Mouse (Mus musculus) stomach, embryonic 14.5 days (tissue): ENCODE measurements around the gene Wbp2nl. TPM values are rescaled to one million over a fixed set of nuclear protein-coding genes. Genes with fewer than 3 reads are reported as not detected.
A peak's percentile ranks its signal among the peaks of the same experiment; 100 is the strongest.

Source experiments
- ATAC-seq: fragments of 200-750 bp; cut with Nextera tagmentation; 2 replicates; pipeline ENCODE4 v1.8.0; 2017; ENCODE audit warnings: low read depth, moderate TSS enrichment; ENCODE audit not compliant: insufficient number of reproducible peaks, insufficient read depth, low FRiP score
- H3K27ac ChIP-seq: fragments of 300-500 bp; sonication (generic); 2 replicates; pipeline ENCODE4 v1.5.1; 2014; ENCODE audit warnings: mild to moderate bottlenecking, low read length, moderate library complexity, mixed read lengths
- H3K27me3 ChIP-seq: fragments of 300-500 bp; sonication (generic); 2 replicates; pipeline ENCODE4 v1.6.1; 2014; ENCODE audit warnings: low read length, control low read depth, mixed read lengths; ENCODE audit not compliant: control insufficient read depth, insufficient read depth
- H3K36me3 ChIP-seq: fragments of 300-500 bp; sonication (generic); 2 replicates; pipeline ENCODE4 v1.6.1; 2014; ENCODE audit warnings: mild to moderate bottlenecking, control low read depth, low read length, moderate library complexity, mixed read lengths; ENCODE audit not compliant: control insufficient read depth, insufficient read depth
- H3K4me1 ChIP-seq: fragments of 300-500 bp; sonication (generic); 2 replicates; pipeline ENCODE4 v1.6.1; 2014; ENCODE audit warnings: low read length, control low read depth, mixed read lengths; ENCODE audit not compliant: control insufficient read depth, insufficient read depth
- H3K4me2 ChIP-seq: fragments of 300-500 bp; sonication (generic); replicated peaks from 2 replicates; pipeline ENCODE4 v1.6.1; 2014; ENCODE audit warnings: low read depth, low read length, control low read depth
- H3K4me3 ChIP-seq: fragments of 300-500 bp; sonication (generic); 2 replicates; pipeline ENCODE4 v1.5.1; 2014; ENCODE audit warnings: low read depth, low read length, control low read depth
- H3K9ac ChIP-seq: fragments of 300-500 bp; sonication (generic); replicated peaks from 2 replicates; pipeline ENCODE4 v1.6.1; 2014; ENCODE audit warnings: low read depth, mild to moderate bottlenecking, control low read depth, low read length, moderate library complexity, mixed read lengths
- H3K9me3 ChIP-seq: fragments of 300-500 bp; sonication (generic); 2 replicates; pipeline ENCODE4 v1.6.1; 2016; ENCODE audit warnings: low read depth, low read length, control low read depth; ENCODE audit not compliant: control insufficient read depth
- WGBS: fragments of 180-500 bp; shearing (Covaris S2); extraction: QIAGEN DNeasy Blood & Tissue Kit; methylation state at CpG from one replicate; pipeline ENCODE4 v1.1.7; 2014; 5-methylcytosine and 5-hydroxymethylcytosine counted together
- polyA plus RNA-seq: library from polyadenylated mRNA; unstranded; fragments of >200 nt; fragmentation: Nextera tagmentation; extraction: Ambion mirVana; gene quantifications from 2 replicates; pipeline ENCODE4 v1.2.1, GENCODE M21; 2014

The Wbp2nl gene
- polyA plus RNA-seq, 1 experiment from 2014 or later = 0.29 TPM

DNA sequence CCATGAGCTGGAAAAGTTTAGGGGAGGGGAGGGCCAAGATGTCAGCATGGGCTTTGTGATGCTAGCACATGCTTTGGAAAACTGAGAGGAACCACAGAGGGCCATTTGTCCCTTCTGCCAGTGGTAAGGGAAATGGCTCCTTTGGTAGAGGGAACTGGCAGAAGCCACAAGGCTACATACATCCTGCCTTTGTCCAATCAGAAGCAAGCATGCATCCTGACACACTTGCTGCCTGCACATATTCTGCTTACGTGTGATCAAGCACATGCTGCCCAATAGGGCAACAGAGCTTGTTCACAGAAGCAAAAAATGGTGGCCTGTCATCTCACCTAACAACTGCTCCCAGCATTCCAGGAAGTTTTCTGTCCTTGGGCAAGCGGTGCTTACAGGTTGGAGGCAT, 26.6 kb downstream of the Wbp2nl start:
- Histone ChIP-seq H3K36me3 (peaks cover 16% of the 10 kb centered on the region), H3K9me3 (no peaks in the 10 kb centered on the region), H3K4me3 (no peak overlapping the region), H3K9ac (no peak overlapping the region), H3K4me2 (no peak overlapping the region), H3K4me1 (no peaks in the 10 kb centered on the region), H3K27ac (no peak overlapping the region), H3K27me3 (no peaks in the 10 kb centered on the region)
- WGBS = 65% methylated on average over 2 of the region's 2 CpGs
- ATAC-seq = no peak

- Histone ChIP-seq H3K4me3 (no peak overlapping the region), H3K36me3 (peaks cover 28% of the 10 kb centered on the region), H3K27me3 (no peaks in the 10 kb centered on the region), H3K27ac (no peak overlapping the region), H3K9me3 (no peaks in the 10 kb centered on the region), H3K9ac (no peak overlapping the region), H3K4me2 (no peak overlapping the region), H3K4me1 (peaks cover 12% of the 10 kb centered on the region)
- WGBS = 96% methylated on average over 4 of the region's 4 CpGs
- no peak for ATAC-seq
These were observed 36.4 kb downstream of the Wbp2nl start for GRCm38 (mm10) chr15:82335194-82335593.

DNA sequence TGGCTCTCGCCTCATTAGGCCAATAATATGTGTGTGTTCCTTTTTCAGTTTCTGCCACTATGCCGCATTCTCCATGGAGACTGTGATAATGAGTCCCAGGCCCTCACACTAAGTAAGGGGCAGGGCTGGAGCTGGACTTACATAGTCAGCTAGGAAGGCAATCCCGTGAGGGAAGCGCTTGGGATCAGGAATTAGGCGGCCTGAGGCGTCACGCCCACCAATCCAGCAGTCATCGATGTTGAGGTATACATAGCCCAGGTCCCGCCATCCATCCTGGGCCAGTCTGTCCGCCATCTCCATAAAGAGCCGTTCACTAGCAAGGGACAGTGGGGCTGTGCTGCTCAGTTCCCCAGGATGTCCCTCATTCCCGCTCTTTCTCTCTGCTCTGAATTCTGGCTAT, 37.9 kb downstream of the Wbp2nl start:
- WGBS = 87% methylated on average over 12 of the region's 12 CpGs
- no peak overlapping the region for H3K4me2 ChIP-seq
- no peak overlapping the region for H3K27ac ChIP-seq
- peaks cover 24% of the 10 kb centered on the region for H3K4me1 ChIP-seq
- no peak overlapping the region for H3K4me3 ChIP-seq
- H3K9me3 ChIP-seq = no peaks in the 10 kb centered on the region
- H3K9ac ChIP-seq = no peak overlapping the region
- no peak for ATAC-seq
- H3K27me3 ChIP-seq = no peaks in the 10 kb centered on the region
- H3K36me3 ChIP-seq = peaks cover 20% of the 10 kb centered on the region

GRCm38 (mm10) chr15:82337875-82338274, 39.1 kb downstream of the Wbp2nl start:
- Histone ChIP-seq H3K27me3 (no peaks in the 10 kb centered on the region), H3K4me2 (peak overlapping the region; percentile 83), H3K9ac (peak overlapping the region; percentile 49), H3K27ac (no peak overlapping the region; the same call in 1 of the 2 replicates), H3K9me3 (no peaks in the 10 kb centered on the region), H3K4me3 (peak overlapping the region; percentile 49), H3K4me1 (peaks cover 30% of the 10 kb centered on the region), H3K36me3 (peaks cover 16% of the 10 kb centered on the region)
- 19% methylated on average over 4 of the region's 4 CpGs for WGBS
- ATAC-seq = no peak

GRCm38 (mm10) chr15:82338593-82339112, 39.9 kb downstream of the Wbp2nl start, which contains the start of the genes Naga, Pheta2 and Smdt1:
Naga (minus strand) TSS chr15:82338925.
Pheta2 (plus strand) TSS chr15:82338942.
Smdt1 (plus strand) TSS chr15:82338959.
- Histone ChIP-seq H3K36me3 (peaks cover 16% of the 10 kb centered on the region), H3K4me3 (peak within 1 kb of the TSS; percentile 49), H3K27me3 (no peaks in the 10 kb centered on the region), H3K9ac (peak within 1 kb of the TSS; percentile 49), H3K4me1 (peaks cover 30% of the 10 kb centered on the region), H3K27ac (peak within 1 kb of the TSS; percentile 21; the same call in 1 of the 2 replicates), H3K9me3 (no peaks in the 10 kb centered on the region), H3K4me2 (peak within 1 kb of the TSS; percentile 83)
- under 1% methylated on average over 41 of the region's 41 CpGs for WGBS
- peak; percentile 87 for ATAC-seq

DNA sequence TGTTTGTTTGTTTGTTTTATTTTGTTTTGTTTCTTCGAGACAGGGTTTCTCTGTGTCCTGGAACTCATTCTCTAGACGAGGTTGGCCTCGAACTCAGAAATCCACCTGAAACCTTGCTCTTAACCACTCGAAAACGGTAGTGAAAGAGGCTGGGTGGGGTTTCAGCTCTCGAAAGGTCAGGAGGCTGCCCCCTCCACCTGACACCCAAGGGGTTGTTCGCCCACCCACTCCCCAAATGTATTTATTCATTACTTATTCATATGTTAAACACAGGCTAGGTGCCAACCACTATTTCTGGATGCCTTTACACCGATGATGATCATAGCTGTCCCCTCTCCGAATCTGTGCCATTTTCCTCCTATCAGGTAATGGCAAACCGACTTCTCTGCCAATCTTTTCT, 40.4 kb downstream of the Wbp2nl start:
- H3K9ac ChIP-seq = 0 out of 2 replicates have a peak overlapping the region, but pooled peaks have one; percentile 49
- no peaks in the 10 kb centered on the region for H3K9me3 ChIP-seq
- H3K36me3 ChIP-seq = peaks cover 14% of the 10 kb centered on the region
- H3K4me3 ChIP-seq = peak overlapping the region; percentile 49
- H3K4me1 ChIP-seq = peaks cover 30% of the 10 kb centered on the region
- no peak for ATAC-seq
- peak overlapping the region; percentile 83 for H3K4me2 ChIP-seq
- no peaks in the 10 kb centered on the region for H3K27me3 ChIP-seq
- no peak overlapping the region for H3K27ac ChIP-seq
- WGBS = 56% methylated on average over 10 of the region's 10 CpGs

DNA sequence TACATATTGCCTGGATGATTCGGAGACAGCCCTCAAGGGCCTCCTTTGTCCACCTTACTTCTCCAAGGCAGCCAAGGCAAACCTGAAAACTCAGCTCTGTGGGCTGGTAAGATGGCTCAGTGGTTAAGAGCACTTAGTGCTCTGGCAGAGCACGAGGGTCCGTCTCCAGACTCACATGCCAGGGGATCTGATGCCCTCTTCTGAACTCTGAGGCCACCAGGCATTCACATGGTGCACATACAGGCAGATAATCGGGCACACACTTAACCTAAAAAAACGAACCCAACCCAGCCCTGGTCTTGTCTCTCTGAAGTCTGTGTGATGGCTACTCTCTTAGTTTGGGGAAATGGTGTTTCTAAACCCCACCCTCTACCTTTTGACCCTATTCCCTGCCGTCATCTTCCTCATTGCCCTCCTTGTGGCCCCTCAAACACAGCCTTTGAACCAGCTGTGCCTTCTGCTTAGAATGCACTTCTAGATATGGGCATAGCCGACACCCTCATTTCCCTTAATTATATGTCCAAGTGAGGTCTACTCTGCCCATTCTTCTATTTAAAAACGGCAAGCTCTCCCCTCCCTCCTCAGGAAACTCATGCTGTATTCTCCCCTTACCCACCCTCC, 41.0 kb downstream of the Wbp2nl start:
- Histone ChIP-seq H3K4me1 (peaks cover 30% of the 10 kb centered on the region), H3K4me2 (no peak overlapping the region), H3K9ac (no peak overlapping the region), H3K27ac (0 out of 2 replicates have a peak overlapping the region, but pooled peaks have one; percentile 21), H3K36me3 (peaks cover 9% of the 10 kb centered on the region; the same call in 1 of the 2 replicates), H3K9me3 (no peaks in the 10 kb centered on the region), H3K4me3 (no peak overlapping the region), H3K27me3 (no peaks in the 10 kb centered on the region)
- no peak for ATAC-seq
- WGBS = 54% methylated on average over 8 of the region's 8 CpGs

DNA sequence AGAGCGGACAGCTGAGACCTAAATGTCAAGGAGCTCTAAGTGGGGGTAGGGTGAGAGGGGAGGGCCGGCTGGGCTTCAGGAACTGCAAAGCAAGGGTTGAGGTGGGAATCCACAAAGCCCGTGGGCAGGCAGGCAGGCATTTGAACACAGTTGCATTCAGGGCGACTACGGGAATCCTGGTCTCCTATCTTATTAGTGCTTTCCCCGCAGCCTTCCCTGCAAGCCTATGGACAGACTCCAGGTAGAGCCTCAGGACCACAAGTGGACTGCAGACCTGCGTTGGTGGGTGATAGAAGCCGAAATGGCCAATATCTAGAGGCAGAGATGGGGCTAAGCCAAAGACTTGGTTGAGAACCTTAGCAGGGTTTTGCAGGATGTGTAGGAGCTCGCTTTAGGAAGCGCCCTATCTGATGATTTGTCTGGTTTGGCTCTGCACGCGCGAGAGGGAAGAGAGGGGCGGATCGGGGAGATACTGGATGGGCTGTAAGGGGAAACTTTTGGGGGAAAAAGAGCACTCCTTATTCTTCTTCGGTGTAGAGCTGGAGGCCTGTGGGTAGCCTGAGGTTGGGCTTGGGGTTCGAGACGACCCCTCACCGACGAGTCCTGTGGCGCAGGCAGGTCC, 41.8 kb downstream of the Wbp2nl start:
- Histone ChIP-seq H3K27me3 (no peaks in the 10 kb centered on the region), H3K27ac (peak overlapping the region; percentile 92), H3K4me1 (peaks cover 30% of the 10 kb centered on the region), H3K9me3 (no peaks in the 10 kb centered on the region), H3K9ac (peak overlapping the region; percentile 79), H3K4me3 (peak overlapping the region; percentile 51), H3K36me3 (peaks cover 1% of the 10 kb centered on the region; the same call in 1 of the 2 replicates), H3K4me2 (peak overlapping the region; percentile 79)
- ATAC-seq = no peak
- 23% methylated on average over 21 of the region's 21 CpGs for WGBS
